Mouse (Mus musculus) liver, adult 2 months (tissue): ENCODE results near the gene Inafm2. TPM values are rescaled to one million over a fixed set of nuclear protein-coding genes. Genes with fewer than 3 reads are reported as not detected.

Source experiments
- DNase-seq: peaks from one replicate; pipeline ENCODE4 v3.0.0-alpha.2; 2011; ENCODE audit warnings: low read depth, low spot score; ENCODE audit errors: extremely low read depth
- H3K27ac ChIP-seq: fragments of 200-500 bp; replicated peaks from 2 replicates; pipeline ENCODE4 v1.5.1; 2012; ENCODE audit warnings: low read depth, mild to moderate bottlenecking, control low read depth, inconsistent platforms, low read length; ENCODE audit not compliant: insufficient read depth
- H3K27me3 ChIP-seq: fragments of 200-500 bp; 2 replicates; pipeline ENCODE4 v1.6.1; 2012; ENCODE audit warnings: mild to moderate bottlenecking, moderate library complexity, low read length, inconsistent platforms; ENCODE audit not compliant: control insufficient read depth, insufficient read depth
- H3K36me3 ChIP-seq: fragments of 200-500 bp; 2 replicates; pipeline ENCODE4 v1.6.1; 2012; ENCODE audit warnings: low read length, inconsistent platforms; ENCODE audit not compliant: control insufficient read depth, insufficient read depth
- H3K4me1 ChIP-seq: fragments of 200-500 bp; 2 replicates; pipeline ENCODE4 v1.6.1; 2011; ENCODE audit warnings: low read length; ENCODE audit not compliant: control insufficient read depth, insufficient read depth
- H3K4me3 ChIP-seq: fragments of 200-500 bp; 2 replicates; pipeline ENCODE4 v1.5.1; 2011; ENCODE audit warnings: low read depth, mild to moderate bottlenecking, control low read depth, low read length, moderate library complexity; ENCODE audit not compliant: insufficient read depth
- H3K79me2 ChIP-seq: fragments of 200-500 bp; 2 replicates; pipeline ENCODE4 v1.6.1; 2012; ENCODE audit warnings: inconsistent platforms, mild to moderate bottlenecking, low read length, moderate library complexity; ENCODE audit not compliant: control insufficient read depth, insufficient read depth
- H3K9ac ChIP-seq: fragments of 200-500 bp; 2 replicates; pipeline ENCODE4 v1.6.1; 2012; ENCODE audit warnings: low read depth, mild to moderate bottlenecking, control low read depth, inconsistent platforms, low read length
- CTCF ChIP-seq: fragments of 200-500 bp; IDR thresholded peaks from 2 replicates; pipeline ENCODE4 v1.5.1; 2011; ENCODE audit warnings: low read depth, low read length, control low read depth
- POLR2A ChIP-seq: fragments of 200-500 bp; IDR thresholded peaks from 2 replicates; pipeline ENCODE4 v1.6.1; 2011; ENCODE audit warnings: low read length, control low read depth; ENCODE audit not compliant: insufficient read depth; ENCODE audit errors: extremely low read depth
- WGBS: fragments of 180-500 bp; shearing (Covaris S2); methylation state at CpG from one replicate; pipeline ENCODE4 v1.1.7; 2018; 5-methylcytosine and 5-hydroxymethylcytosine counted together
- polyA plus RNA-seq: library from polyadenylated mRNA; depleted of rRNA; stranded (reverse); fragments of >200 nt; gene quantifications from 2 replicates; pipeline ENCODE4 v1.2.3, GENCODE M21; 2012
- total RNA-seq: library from RNA; depleted of rRNA; stranded (reverse); fragments of >200 nt; gene quantifications from 2 replicates; pipeline ENCODE4 v1.2.3, GENCODE M21; 2014

Gene Inafm2
- total and polyA plus RNA-seq, 2 experiments, result 4.4 to 4.7 TPM

DNA sequence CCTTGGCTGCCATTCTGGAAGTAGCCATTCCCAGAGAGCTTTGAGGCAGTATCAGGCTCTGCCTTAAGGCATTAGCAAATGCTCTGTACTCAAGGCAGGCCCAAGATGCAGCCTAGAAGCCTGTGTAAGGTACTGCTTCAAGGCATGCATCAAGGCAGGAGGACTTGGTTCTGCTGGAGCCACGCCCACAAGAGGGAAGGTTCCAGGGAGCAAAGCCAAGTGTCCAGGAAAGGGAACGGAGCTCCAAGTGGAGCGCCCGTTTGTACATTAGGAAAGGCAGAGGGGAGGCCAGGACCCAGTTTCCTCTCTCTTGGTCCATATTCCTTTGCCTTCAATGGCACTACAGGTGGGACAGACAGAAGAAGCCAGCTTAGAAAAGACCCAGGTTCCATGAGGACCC lies 37.1 kb upstream of the Inafm2 start:
- H3K27me3 ChIP-seq, result peaks cover 17% of the 10 kb centered on the region
- no peak for DNase-seq
- WGBS, result 64% methylated on average over 4 of the region's 4 CpGs
- H3K4me3 ChIP-seq, result no peak overlapping the region
- peaks cover 7% of the 10 kb centered on the region; the same call in 1 of the 2 replicates for H3K4me1 ChIP-seq
- no peak overlapping the region for H3K9ac ChIP-seq
- no peaks in the 10 kb centered on the region for H3K36me3 ChIP-seq
- TF ChIP-seq CTCF, result no peak
- TF ChIP-seq POLR2A, result no peak
- no peak overlapping the region for H3K27ac ChIP-seq
- no peaks in the 10 kb centered on the region for H3K79me2 ChIP-seq

DNA sequence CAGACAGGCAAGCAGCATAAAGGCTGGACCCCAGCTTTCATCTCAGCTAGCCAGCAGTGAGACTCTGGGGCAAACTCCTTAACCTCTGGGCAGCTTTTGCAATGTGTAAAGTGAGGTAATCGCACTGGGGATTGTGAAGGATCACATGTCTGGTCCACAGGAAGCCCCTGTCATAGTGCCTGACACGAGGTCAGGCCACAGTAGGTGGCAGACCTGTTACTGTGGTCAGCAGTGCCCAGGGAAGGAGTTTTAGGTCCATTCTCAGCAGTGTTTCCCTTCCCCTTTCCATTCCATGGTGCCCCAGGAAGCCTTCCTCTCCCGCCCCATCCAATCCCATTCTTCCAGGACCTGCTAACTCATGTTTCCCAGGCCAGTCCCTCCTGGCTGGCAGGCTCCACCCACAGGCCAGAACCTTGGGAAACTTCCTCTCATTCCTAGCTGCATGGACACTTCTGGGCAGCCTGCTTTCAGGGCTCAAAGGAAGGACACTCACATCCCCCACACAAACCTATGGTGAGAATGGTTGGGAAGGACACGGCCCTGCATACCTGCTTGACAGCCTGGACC lies 35.8 kb upstream of the Inafm2 start:
- TF ChIP-seq POLR2A (no peak), CTCF (no peak)
- WGBS, result 48% methylated on average over 4 of the region's 4 CpGs
- H3K27ac ChIP-seq, result no peak overlapping the region

GRCm38 (mm10) chr2:118711038-118711494 lies 34.5 kb upstream of the Inafm2 start:
- Histone ChIP-seq H3K4me3 (peak overlapping the region; percentile 29; the same call in 1 of the 2 replicates), H3K36me3 (no peaks in the 10 kb centered on the region), H3K79me2 (no peaks in the 10 kb centered on the region), H3K27ac (no peak overlapping the region), H3K4me1 (peaks cover 7% of the 10 kb centered on the region; the same call in 1 of the 2 replicates), H3K9ac (no peak overlapping the region), H3K27me3 (peaks cover 7% of the 10 kb centered on the region; the same call in 1 of the 2 replicates)
- TF ChIP-seq CTCF (no peak), POLR2A (no peak)
- no peak for DNase-seq
- WGBS, result 4% methylated on average over 36 of the region's 36 CpGs

More for the DNA sequence above, 35.8 kb upstream of the Inafm2 start:
- H3K27me3 ChIP-seq, result peaks cover 7% of the 10 kb centered on the region; the same call in 1 of the 2 replicates
- DNase-seq, result no peak
- no peaks in the 10 kb centered on the region for H3K36me3 ChIP-seq
- no peaks in the 10 kb centered on the region for H3K79me2 ChIP-seq
- H3K9ac ChIP-seq, result no peak overlapping the region
- no peak overlapping the region for H3K4me3 ChIP-seq
- H3K4me1 ChIP-seq, result peaks cover 7% of the 10 kb centered on the region; the same call in 1 of the 2 replicates

GRCm38 (mm10) chr2:118713631-118714030 lies 31.9 kb upstream of the Inafm2 start:
- no peak overlapping the region for H3K4me3 ChIP-seq
- no peaks in the 10 kb centered on the region for H3K79me2 ChIP-seq
- peaks cover 7% of the 10 kb centered on the region; the same call in 1 of the 2 replicates for H3K4me1 ChIP-seq
- no peak overlapping the region for H3K9ac ChIP-seq
- no peak overlapping the region for H3K27ac ChIP-seq
- H3K27me3 ChIP-seq, result peaks cover 7% of the 10 kb centered on the region; the same call in 1 of the 2 replicates
- DNase-seq, result no peak
- H3K36me3 ChIP-seq, result no peaks in the 10 kb centered on the region
- WGBS, result 90% methylated on average over 6 of the region's 6 CpGs
- no peak for TF ChIP-seq CTCF
- no peak for TF ChIP-seq POLR2A

DNA sequence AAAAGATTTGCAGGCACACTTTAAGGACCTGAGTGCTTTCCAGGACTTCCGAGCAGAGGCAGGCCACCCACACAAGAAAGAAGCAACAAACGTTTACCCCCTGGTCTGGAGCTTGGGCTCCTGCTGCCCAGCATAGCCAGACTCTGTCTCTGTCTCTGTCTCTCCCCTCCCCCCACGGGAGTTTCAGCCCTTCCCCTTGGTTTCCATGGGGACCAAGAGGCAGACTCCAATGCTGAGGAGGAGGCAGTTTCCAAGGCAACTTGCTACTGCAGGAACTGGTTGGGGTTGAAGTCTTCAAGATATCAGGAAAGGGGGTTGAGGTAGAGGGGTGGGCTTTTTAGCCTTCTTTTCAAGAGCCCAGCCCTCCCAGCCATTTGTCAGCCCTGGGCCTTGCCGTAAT lies 31.3 kb upstream of the Inafm2 start:
- TF ChIP-seq POLR2A (no peak), CTCF (no peak)
- Histone ChIP-seq H3K4me1 (peaks cover 7% of the 10 kb centered on the region; the same call in 1 of the 2 replicates), H3K36me3 (no peaks in the 10 kb centered on the region), H3K4me3 (no peak overlapping the region), H3K9ac (no peak overlapping the region), H3K79me2 (no peaks in the 10 kb centered on the region), H3K27me3 (peaks cover 7% of the 10 kb centered on the region; the same call in 1 of the 2 replicates), H3K27ac (no peak overlapping the region)
- no peak for DNase-seq
- WGBS, result 60% methylated on average over 4 of the region's 4 CpGs

- Histone ChIP-seq H3K4me3 (no peak overlapping the region), H3K27ac (no peak overlapping the region), H3K36me3 (no peaks in the 10 kb centered on the region), H3K9ac (no peak overlapping the region), H3K27me3 (no peaks in the 10 kb centered on the region), H3K4me1 (no peaks in the 10 kb centered on the region), H3K79me2 (no peaks in the 10 kb centered on the region)
- TF ChIP-seq POLR2A (no peak), CTCF (no peak)
- no peak for DNase-seq
- WGBS, result 83% methylated on average over 5 of the region's 5 CpGs
These were observed 28.9 kb upstream of the Inafm2 start for GRCm38 (mm10) chr2:118716677-118717076.
